Mouse (Mus musculus) layer of hippocampus, adult 18-20 months (tissue): ENCODE data around the gene Srsf6. TPM values are rescaled to one million over a fixed set of nuclear protein-coding genes. Genes with fewer than 3 reads are reported as not detected.

Experiments used
- DNase-seq, 2 experiments: peaks; one replicate each; pipeline ENCODE4 v3.0.0; 2022; ENCODE audit warnings: low spot score in 2 of 2
- total RNA-seq, 2 experiments: library from RNA; stranded (reverse); gene quantifications; 2 replicates each; pipeline ENCODE4 v1.2.3; 2021

Srsf6 gene
- total RNA-seq, 2 experiments from 2014 or later: 95.9 to 102 TPM

DNA sequence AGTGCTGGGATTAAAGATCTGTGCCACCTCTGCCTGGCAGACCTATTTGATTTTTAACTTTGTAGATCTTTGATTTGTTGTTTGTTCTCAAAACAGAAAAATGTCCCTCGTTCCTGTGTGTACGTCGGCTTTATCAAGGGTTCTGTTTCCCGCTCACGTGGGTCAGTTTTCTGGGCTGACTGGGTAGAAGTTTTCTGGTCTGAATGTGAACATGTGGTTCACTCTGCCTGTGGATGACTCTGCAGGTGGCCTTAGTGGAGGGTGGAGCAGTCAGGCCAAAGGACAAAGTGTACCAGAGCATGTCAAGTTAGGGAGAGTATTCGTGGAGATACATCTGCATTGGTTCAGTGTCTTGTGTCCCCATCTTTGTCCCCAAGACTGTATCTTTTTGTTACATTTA, 53.1 kb downstream of the Srsf6 start:
- DNase-seq: no peak

DNA sequence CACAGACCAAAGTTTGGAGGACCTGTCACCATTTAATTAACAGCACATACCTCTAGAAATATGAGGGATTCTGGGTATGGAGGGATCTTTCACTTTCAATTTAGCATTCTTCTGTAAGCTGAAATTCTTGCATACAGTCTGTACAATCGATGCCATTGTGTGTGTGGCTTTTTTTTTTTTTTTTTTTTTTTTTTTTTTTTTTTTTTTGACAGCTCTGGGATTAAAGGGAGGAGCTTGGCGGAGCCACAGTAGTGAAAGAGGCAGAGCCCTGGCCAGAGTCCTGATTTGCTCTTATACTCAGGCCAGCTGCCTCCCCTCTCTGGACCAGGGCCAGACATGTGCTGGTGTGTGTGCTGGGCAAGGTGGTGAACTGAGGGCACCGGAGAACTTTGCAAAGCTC, 54.6 kb downstream of the Srsf6 start:
- DNase-seq: no peak

Other genes with a start within 250 kb of the Srsf6 start
- gene L3mbtl1, start 11.9 kb downstream of the Srsf6 start, total RNA-seq: 1 to 10 TPM; 7.4 to 9.3 TPM
- under 1 TPM; 0.71 to 0.79 TPM for gene Sgk2, start 55.8 kb downstream of the Srsf6 start, total RNA-seq
- 10 to 100 TPM; 31.1 to 31.8 TPM for gene Ift52, start 85.8 kb downstream of the Srsf6 start, total RNA-seq
- under 1 TPM; 0.57 to 0.79 TPM for gene Mybl2, start 123.2 kb downstream of the Srsf6 start, total RNA-seq
- gene Gtsf1l, start 156.3 kb downstream of the Srsf6 start, total RNA-seq: not detected